20 mouse cellular contexts compared by ENCODE assay signal in the genomic region with DNA sequence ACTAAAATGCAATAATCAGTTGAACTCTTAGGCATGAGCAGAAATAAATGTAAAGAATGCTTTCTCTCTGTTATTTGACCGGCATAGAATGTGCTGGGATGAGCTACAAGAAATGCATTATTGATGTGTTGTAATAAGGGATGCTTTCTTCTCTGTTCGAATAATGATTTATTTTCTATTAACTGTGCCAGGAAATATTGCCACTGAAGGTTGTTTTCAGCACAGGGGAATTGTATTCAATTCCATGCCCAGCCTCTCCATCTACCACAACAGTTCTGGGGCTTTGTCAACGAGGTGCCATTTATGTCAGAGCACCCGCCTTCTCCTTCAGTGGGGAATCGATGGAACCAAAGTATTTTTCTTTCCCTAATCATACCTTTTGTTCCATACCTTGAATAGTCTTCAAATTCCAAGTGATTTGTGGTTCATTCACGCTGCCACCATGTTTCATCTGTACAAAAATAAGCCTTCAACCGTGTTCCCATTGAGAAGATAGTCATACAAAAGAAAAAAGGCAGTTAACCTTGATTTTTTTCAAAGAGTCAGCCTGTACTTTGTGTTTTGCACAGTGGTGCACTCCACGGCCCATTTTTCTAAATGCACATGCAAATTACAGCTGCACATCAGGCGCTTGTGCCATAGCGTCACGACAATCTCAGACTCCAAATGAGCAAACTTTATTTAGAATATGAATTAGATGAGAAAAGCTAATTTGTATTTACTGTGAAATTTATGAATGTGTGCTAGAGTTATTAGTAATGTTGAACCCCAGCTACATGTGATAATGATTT.
DNase-seq lines count a peak whose midpoint lies in the region; ATAC-seq and TF ChIP-seq lines count a peak whose summit lies in the region.
"Had no signal": no experiment of that assay in that cellular context is flagged by ENCODE, and none has a peak within 500 bp of the region (broad histone marks: within the 10 kb centered on the region; RNA-seq: fewer than 3 reads in every experiment).

No protein-coding gene starts in this region.

- no peaks in the 10 kb centered on the region for H3K27me3 ChIP-seq in forebrain, embryonic 13.5 days
- no peaks in the 10 kb centered on the region for H3K27me3 ChIP-seq in forebrain, embryonic 12.5 days
- no peaks in the 10 kb centered on the region for H3K27me3 ChIP-seq in hindbrain, embryonic 16.5 days (replicated peaks; ENCODE audit: control insufficient read depth, insufficient read depth, low read length)
- no peaks in the 10 kb centered on the region for H3K27me3 ChIP-seq in hindbrain, postnatal 0 days (ENCODE audit: insufficient read depth, low read length)
- H3K27me3 ChIP-seq in neural tube, embryonic 12.5 days (replicated peaks) = 0 out of 2 replicates have a peak, but pooled peaks cover 4% of the 10 kb centered on the region
- H3K27me3 ChIP-seq: heart, embryonic 13.5 days; hindbrain, embryonic 12.5 days had no signal

- TF ChIP-seq CTCF in hindbrain, postnatal 0 days (IDR thresholded peaks at IDR 0.05; ENCODE audit: low read depth) = no peak
- TF ChIP-seq CTCF in brain, embryonic 14.5 days (IDR thresholded peaks at IDR 0.05; ENCODE audit: borderline replicate concordance, extremely low read depth, insufficient read depth, insufficient read length) = no peak

- no peaks in the 10 kb centered on the region for H3K36me3 ChIP-seq in forebrain, embryonic 13.5 days (ENCODE audit: poor library complexity, severe bottlenecking)
- no peaks in the 10 kb centered on the region for H3K36me3 ChIP-seq in forebrain, embryonic 12.5 days (replicated peaks)
- no peaks in the 10 kb centered on the region for H3K36me3 ChIP-seq in hindbrain, embryonic 16.5 days (ENCODE audit: control insufficient read depth, insufficient read depth, low read length)
- H3K36me3 ChIP-seq in hindbrain, postnatal 0 days (ENCODE audit: insufficient read depth, low read length) = no peaks in the 10 kb centered on the region
- H3K36me3 ChIP-seq in neural tube, embryonic 12.5 days = no peaks in the 10 kb centered on the region
- H3K36me3 ChIP-seq: G1E; heart, embryonic 13.5 days; hindbrain, embryonic 12.5 days had no signal

- H3K4me2 ChIP-seq in forebrain, embryonic 13.5 days = no peak overlapping the region
- no peak overlapping the region for H3K4me2 ChIP-seq in forebrain, embryonic 12.5 days
- no peak overlapping the region for H3K4me2 ChIP-seq in hindbrain, embryonic 16.5 days (ENCODE audit: low read length)
- H3K4me2 ChIP-seq in hindbrain, postnatal 0 days (ENCODE audit: low read depth, low read length) = no peak overlapping the region
- no peak overlapping the region for H3K4me2 ChIP-seq in neural tube, embryonic 12.5 days (replicated peaks)
- H3K4me2 ChIP-seq: heart, embryonic 13.5 days; hindbrain, embryonic 12.5 days had no signal

- no peaks in the 10 kb centered on the region for H3K9me3 ChIP-seq in forebrain, embryonic 13.5 days (replicated peaks)
- no peaks in the 10 kb centered on the region for H3K9me3 ChIP-seq in forebrain, embryonic 12.5 days
- H3K9me3 ChIP-seq in hindbrain, embryonic 16.5 days (ENCODE audit: control insufficient read depth, low read length) = no peaks in the 10 kb centered on the region
- no peaks in the 10 kb centered on the region for H3K9me3 ChIP-seq in hindbrain, postnatal 0 days (ENCODE audit: low read length)
- no peaks in the 10 kb centered on the region for H3K9me3 ChIP-seq in neural tube, embryonic 12.5 days
- H3K9me3 ChIP-seq: G1E; heart, embryonic 13.5 days; hindbrain, embryonic 12.5 days had no signal

- no peak overlapping the region for H3K9ac ChIP-seq in forebrain, embryonic 13.5 days
- no peak overlapping the region for H3K9ac ChIP-seq in forebrain, embryonic 12.5 days
- no peak overlapping the region for H3K9ac ChIP-seq in hindbrain, embryonic 16.5 days (ENCODE audit: low read depth, low read length)
- no peak overlapping the region for H3K9ac ChIP-seq in hindbrain, postnatal 0 days (replicated peaks; ENCODE audit: low read length)
- no peak overlapping the region for H3K9ac ChIP-seq in neural tube, embryonic 12.5 days
- H3K9ac ChIP-seq: heart, embryonic 13.5 days; hindbrain, embryonic 12.5 days had no signal

- no peak overlapping the region for H3K27ac ChIP-seq in forebrain, embryonic 13.5 days
- H3K27ac ChIP-seq in forebrain, embryonic 12.5 days = no peak overlapping the region
- no peak overlapping the region for H3K27ac ChIP-seq in hindbrain, embryonic 16.5 days (ENCODE audit: low read depth, low read length)
- H3K27ac ChIP-seq in hindbrain, postnatal 0 days = no peak overlapping the region
- no peak overlapping the region for H3K27ac ChIP-seq in neural tube, embryonic 12.5 days
- H3K27ac ChIP-seq: heart, embryonic 13.5 days; hindbrain, embryonic 12.5 days had no signal

- TF ChIP-seq POLR2A in brain, embryonic 14.5 days (IDR thresholded peaks at IDR 0.05; ENCODE audit: borderline replicate concordance, extremely low read depth, insufficient read depth, insufficient read length, poor library complexity, severe bottlenecking) = no peak

- no peak for DNase-seq in hindbrain, postnatal 0 days (ENCODE audit: low spot score)
- peak; percentile 43 for DNase-seq in brain, embryonic 14.5 days (ENCODE audit: low read depth)
- DNase-seq in thymus, postnatal 14 days = no peak
- no peak for DNase-seq in adrenal gland, postnatal 25 days
- DNase-seq: adrenal gland, adult 8-10 months; B cell, adult 2 months; cerebellum, adult 18-20 months; cerebellum, adult 9-11 months; cerebellum, postnatal 36 days; gastrocnemius, postnatal 14 days; heart, postnatal 4 days had no signal

- H3K4me3 ChIP-seq in forebrain, embryonic 13.5 days = no peak overlapping the region
- H3K4me3 ChIP-seq in forebrain, embryonic 12.5 days (replicated peaks) = no peak overlapping the region
- no peak overlapping the region for H3K4me3 ChIP-seq in hindbrain, embryonic 16.5 days (ENCODE audit: low read length)
- H3K4me3 ChIP-seq in hindbrain, postnatal 0 days (ENCODE audit: low read length) = no peak overlapping the region
- H3K4me3 ChIP-seq in neural tube, embryonic 12.5 days = no peak overlapping the region
- H3K4me3 ChIP-seq: heart, embryonic 13.5 days; hindbrain, embryonic 12.5 days had no signal

- no peaks in the 10 kb centered on the region; the same call in 1 of the 2 replicates for H3K4me1 ChIP-seq in forebrain, embryonic 13.5 days
- H3K4me1 ChIP-seq in forebrain, embryonic 12.5 days = no peaks in the 10 kb centered on the region
- H3K4me1 ChIP-seq in hindbrain, embryonic 16.5 days (ENCODE audit: control insufficient read depth, insufficient read depth, low read depth, low read length) = no peaks in the 10 kb centered on the region
- H3K4me1 ChIP-seq in hindbrain, postnatal 0 days (ENCODE audit: insufficient read depth, low read length) = no peaks in the 10 kb centered on the region
- 0 out of 2 replicates have a peak, but pooled peaks cover 4% of the 10 kb centered on the region for H3K4me1 ChIP-seq in neural tube, embryonic 12.5 days
- H3K4me1 ChIP-seq: heart, embryonic 13.5 days; hindbrain, embryonic 12.5 days had no signal

- ATAC-seq in forebrain, embryonic 13.5 days = peak; percentile 72
- no peak for ATAC-seq in forebrain, embryonic 12.5 days (ENCODE audit: low FRiP score)
- ATAC-seq in hindbrain, embryonic 16.5 days = peak; percentile 34
- no peak for ATAC-seq in hindbrain, postnatal 0 days
- ATAC-seq in neural tube, embryonic 12.5 days (ENCODE audit: low FRiP score, low read depth) = peak; percentile 70
- ATAC-seq: CD4-positive, CD25-positive, alpha-beta regulatory T cell, adult 4 months; intestine, embryonic 16.5 days had no signal

- WGBS in forebrain, embryonic 13.5 days = 49% methylated on average over 11 of the region's 11 CpGs
- 49% methylated on average over 11 of the region's 11 CpGs for whole genome bisulfite sequencing in forebrain, embryonic 12.5 days
- WGBS in hindbrain, embryonic 16.5 days = 52% methylated on average over 11 of the region's 11 CpGs
- WGBS in hindbrain, postnatal 0 days = 49% methylated on average over 11 of the region's 11 CpGs
- 39% methylated on average over 11 of the region's 11 CpGs for WGBS in neural tube, embryonic 12.5 days

Comparison
In these comparisons a context has a peak if more than half of its experiments do, and no peak if none do; other contexts are left out.
1. ATAC-seq: peak in forebrain, embryonic 13.5 days (single experiment), hindbrain, embryonic 16.5 days (single experiment) and neural tube, embryonic 12.5 days (single experiment); none in forebrain, embryonic 12.5 days (single experiment) and hindbrain, postnatal 0 days (single experiment).